Mouse (Mus musculus) midbrain, embryonic 11.5 days (tissue): Measurements from ENCODE around the gene Gm9844. TPM values are rescaled to one million over a fixed set of nuclear protein-coding genes. Genes with fewer than 3 reads are reported as not detected.

ENCODE experiments used
- ATAC-seq: fragments of 200-750 bp; cut with Nextera tagmentation; 2 replicates; pipeline ENCODE4 v1.8.0; 2017; ENCODE audit warnings: moderate TSS enrichment, moderate library complexity; ENCODE audit not compliant: low FRiP score
- DNase-seq: peaks from one replicate; pipeline ENCODE4 v3.0.0; 2015; ENCODE audit warnings: low spot score; ENCODE audit errors: missing footprints
- H3K27ac ChIP-seq: fragments of 300-500 bp; sonication (generic); 2 replicates; pipeline ENCODE4 v1.5.1; 2014; ENCODE audit warnings: low read depth, low read length
- H3K27me3 ChIP-seq: fragments of 300-500 bp; sonication (generic); 2 replicates; pipeline ENCODE4 v1.6.1; 2014; ENCODE audit warnings: mild to moderate bottlenecking, low read length, moderate library complexity, mixed read lengths; ENCODE audit not compliant: control insufficient read depth, insufficient read depth
- H3K36me3 ChIP-seq: fragments of 300-500 bp; sonication (generic); 2 replicates; pipeline ENCODE4 v1.6.1; 2014; ENCODE audit warnings: mild to moderate bottlenecking, low read length, moderate library complexity, mixed read lengths; ENCODE audit not compliant: control insufficient read depth, insufficient read depth
- H3K4me1 ChIP-seq: fragments of 300-500 bp; sonication (generic); 2 replicates; pipeline ENCODE4 v1.6.1; 2014; ENCODE audit warnings: low read length; ENCODE audit not compliant: control insufficient read depth, insufficient read depth
- H3K4me2 ChIP-seq: fragments of 300-500 bp; sonication (generic); 2 replicates; pipeline ENCODE4 v1.6.1; 2014; ENCODE audit warnings: mild to moderate bottlenecking, moderate library complexity
- H3K4me3 ChIP-seq: fragments of 300-500 bp; sonication (generic); 2 replicates; pipeline ENCODE4 v1.5.1; 2014; ENCODE audit warnings: low read depth, low read length
- H3K9ac ChIP-seq: fragments of 300-500 bp; sonication (generic); 2 replicates; pipeline ENCODE4 v1.6.1; 2014; ENCODE audit warnings: low read length
- H3K9me3 ChIP-seq: fragments of 300-500 bp; sonication (generic); 2 replicates; pipeline ENCODE4 v1.6.1; 2016; ENCODE audit warnings: low read length; ENCODE audit not compliant: control insufficient read depth
- WGBS: fragments of 180-500 bp; shearing (Covaris S2); extraction: QIAGEN DNeasy Blood & Tissue Kit; methylation state at CpG from one replicate; pipeline ENCODE4 v1.1.7; 2014; 5-methylcytosine and 5-hydroxymethylcytosine counted together
- polyA plus RNA-seq: library from polyadenylated mRNA; unstranded; fragments of >200 nt; fragmentation: Nextera tagmentation; extraction: Ambion mirVana; gene quantifications from 2 replicates; pipeline ENCODE4 v1.2.1, GENCODE M21; 2014

Gm9844 gene
- polyA plus RNA-seq, 1 experiment from 2014 or later: 20.6 TPM

DNA sequence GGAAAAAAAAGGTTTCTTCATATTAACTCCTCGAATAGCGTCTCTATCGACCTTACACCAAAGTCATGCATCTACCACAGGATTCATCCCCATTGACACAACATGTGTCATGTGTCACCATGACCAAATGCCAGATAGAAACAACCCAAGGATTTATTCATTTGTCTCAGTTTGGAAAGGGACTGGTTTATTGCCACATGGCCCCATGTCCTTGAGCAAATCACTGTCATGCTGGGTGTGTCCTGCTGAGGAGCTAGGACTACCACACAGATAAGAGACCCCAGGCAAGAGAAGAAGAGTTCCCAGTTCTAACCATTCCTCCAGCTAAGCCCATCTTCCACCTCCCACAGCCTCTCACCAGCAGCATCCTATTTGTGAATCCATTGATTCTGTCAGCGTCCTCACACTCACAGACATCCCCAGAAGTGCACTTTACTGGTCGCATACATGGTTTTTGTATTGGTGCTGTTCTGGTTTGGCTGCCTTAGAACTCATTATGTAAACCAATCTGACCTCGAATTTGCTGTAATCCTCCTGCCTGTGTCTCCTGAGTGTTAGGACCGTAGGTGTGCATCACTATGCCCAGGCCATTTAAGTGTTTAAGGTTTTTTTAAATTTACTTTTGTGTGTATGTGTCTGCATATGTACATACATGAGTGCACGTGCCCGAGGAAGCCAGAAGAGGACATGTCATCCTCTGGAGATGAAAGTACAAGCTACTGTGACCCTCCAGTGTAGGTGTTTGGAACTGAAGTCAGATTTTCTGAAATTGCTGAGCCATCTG, 20.6 kb downstream of the Gm9844 start:
- 91% methylated on average over 9 of the region's 9 CpGs for WGBS
- DNase-seq: peak; percentile 62
- Histone ChIP-seq H3K9me3 (no peaks in the 10 kb centered on the region), H3K27ac (no peak overlapping the region), H3K4me2 (no peak overlapping the region), H3K4me3 (no peak overlapping the region), H3K36me3 (peaks cover 7% of the 10 kb centered on the region), H3K4me1 (peaks cover 21% of the 10 kb centered on the region), H3K27me3 (no peaks in the 10 kb centered on the region), H3K9ac (no peak overlapping the region)
- no peak for ATAC-seq

DNA sequence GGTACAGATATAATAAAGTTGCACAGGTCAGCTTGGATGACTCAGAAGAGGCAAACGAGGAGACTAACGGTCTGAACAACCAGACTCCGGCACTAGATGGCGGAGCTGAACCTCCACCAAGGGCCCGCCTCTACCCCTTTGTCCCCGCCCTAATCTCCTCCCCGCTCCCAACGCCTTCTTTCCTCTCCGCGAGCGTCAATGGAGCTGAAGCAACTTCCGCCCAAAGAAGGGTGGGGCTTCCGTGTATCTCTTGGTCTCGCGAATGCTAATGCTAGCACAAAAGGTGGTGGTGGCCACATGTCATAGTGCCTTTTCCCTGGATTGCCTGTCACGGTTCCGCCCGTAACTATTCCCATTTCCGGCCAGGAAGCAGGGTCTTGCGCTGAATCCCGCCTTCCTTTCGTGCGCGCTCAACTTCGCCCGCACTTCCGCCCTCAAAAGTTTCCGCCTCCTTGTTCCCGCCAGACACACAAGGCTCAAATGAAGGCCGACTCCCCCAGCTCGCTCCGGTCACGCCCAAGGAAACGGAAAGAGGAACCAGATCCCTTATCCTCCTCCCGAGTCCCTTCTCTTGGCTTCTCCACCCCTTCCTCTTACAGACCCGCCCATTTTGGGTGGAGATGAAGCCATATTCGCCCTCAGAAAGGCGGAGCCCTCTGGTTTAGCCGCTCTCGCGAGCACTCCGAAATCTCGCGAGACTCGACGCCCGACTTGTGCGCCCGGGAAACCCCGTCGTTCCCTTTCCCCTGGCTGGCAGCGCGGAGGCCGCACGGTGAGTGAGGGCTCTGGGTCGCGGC, 22.1 kb downstream of the Gm9844 start, which contains the start of gene Rps19:
Gene Rps19, plus strand, starts transcription at position 476 of the 797 bp plus-strand sequence.
- no peaks in the 10 kb centered on the region for H3K27me3 ChIP-seq
- ATAC-seq (peak; percentile 93), DNase-seq (peak; percentile 100)
- H3K9ac ChIP-seq: peak within 1 kb of the TSS; percentile 100
- WGBS: under 1% methylated on average over 56 of the region's 57 CpGs
- peaks cover 21% of the 10 kb centered on the region for H3K4me1 ChIP-seq
- H3K36me3 ChIP-seq: peaks cover 16% of the 10 kb centered on the region
- no peaks in the 10 kb centered on the region for H3K9me3 ChIP-seq
- peak within 1 kb of the TSS; percentile 80 for H3K4me2 ChIP-seq
- H3K4me3 ChIP-seq: peak within 1 kb of the TSS; percentile 100
- peak within 1 kb of the TSS; percentile 80 for H3K27ac ChIP-seq

DNA sequence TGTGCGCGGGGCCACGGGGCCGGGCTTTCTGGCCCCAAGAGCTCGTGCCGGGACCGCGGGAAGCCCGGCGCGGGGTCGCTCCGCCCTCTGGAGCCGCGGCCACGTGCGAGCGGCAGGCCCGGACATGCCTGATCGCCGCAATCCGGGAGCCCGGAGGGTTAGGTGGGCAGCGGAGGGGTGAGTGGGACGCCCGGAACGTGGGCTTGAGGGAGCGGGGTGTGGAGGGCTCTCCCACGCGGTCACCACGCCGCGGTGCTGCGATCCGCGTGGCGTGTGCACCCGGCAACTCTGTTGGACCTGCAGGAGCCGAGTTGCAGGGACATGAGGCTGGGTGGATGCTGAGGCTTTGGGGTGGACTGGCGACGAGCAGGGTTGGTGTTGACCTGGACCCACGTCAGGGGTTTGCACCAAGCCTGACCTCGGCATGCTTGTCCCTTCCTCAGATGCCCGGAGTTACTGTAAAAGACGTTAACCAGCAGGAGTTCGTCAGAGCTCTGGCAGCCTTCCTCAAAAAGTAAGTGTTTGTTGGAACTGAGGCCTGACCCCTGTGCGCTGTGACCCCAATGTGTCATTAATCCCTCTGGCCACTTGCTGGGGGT, 22.8 kb downstream of the Gm9844 start:
- peak overlapping the region; percentile 100 for H3K9ac ChIP-seq
- H3K27me3 ChIP-seq: no peaks in the 10 kb centered on the region
- ATAC-seq: no peak; the same call in 1 of the 2 replicates
- no peak for DNase-seq
- peak overlapping the region; percentile 80 for H3K27ac ChIP-seq
- H3K36me3 ChIP-seq: peaks cover 20% of the 10 kb centered on the region
- peaks cover 21% of the 10 kb centered on the region for H3K4me1 ChIP-seq
- peak overlapping the region; percentile 80 for H3K4me2 ChIP-seq
- H3K9me3 ChIP-seq: no peaks in the 10 kb centered on the region
- under 1% methylated on average over 47 of the region's 47 CpGs for WGBS
- H3K4me3 ChIP-seq: peak overlapping the region; percentile 100

DNA sequence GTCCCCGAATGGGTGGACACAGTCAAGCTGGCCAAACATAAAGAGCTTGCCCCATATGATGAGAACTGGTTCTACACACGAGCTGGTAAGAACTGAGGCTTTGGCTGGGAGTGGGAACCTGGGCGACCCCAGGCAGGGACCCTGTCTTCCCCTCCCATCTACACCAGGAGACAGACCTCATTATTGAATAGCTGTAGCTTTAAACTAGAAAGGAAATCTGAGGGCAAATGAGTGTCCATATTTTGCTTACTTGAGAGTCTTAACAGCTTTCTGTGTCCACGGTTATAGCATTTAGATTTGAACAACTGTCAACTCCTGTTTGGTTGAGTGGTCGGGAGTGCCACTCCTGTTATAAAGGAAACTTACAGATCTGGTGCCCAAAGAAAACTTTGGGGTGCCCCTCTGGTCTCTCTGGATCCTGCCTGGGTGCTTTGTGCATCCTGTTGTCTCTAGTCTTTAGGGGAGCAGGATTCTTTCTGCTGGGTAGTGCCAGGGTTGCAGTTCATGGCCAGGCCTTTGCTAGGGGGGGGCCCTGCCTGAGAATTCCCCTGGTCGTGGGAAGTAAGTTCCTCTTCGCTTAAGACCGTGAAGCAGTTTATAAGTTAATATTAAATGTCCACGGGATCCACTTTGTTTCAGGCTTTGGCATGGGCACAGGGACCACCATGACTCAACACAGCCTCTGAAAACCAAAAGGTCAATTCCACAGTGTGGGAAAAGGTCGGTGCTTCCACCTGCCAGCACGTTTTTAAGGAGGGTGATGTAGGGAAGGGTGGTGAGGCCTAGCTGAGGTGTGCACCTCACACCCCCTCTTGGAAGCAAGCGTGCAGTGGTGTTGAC, 23.7 kb downstream of the Gm9844 start:
- WGBS: 42% methylated on average over 12 of the region's 12 CpGs
- DNase-seq (peak; percentile 61), ATAC-seq (no peak)
- H3K4me3 ChIP-seq: peak overlapping the region; percentile 100
- no peaks in the 10 kb centered on the region for H3K27me3 ChIP-seq
- H3K4me2 ChIP-seq: peak overlapping the region; percentile 80
- H3K4me1 ChIP-seq: peaks cover 21% of the 10 kb centered on the region
- 0 out of 2 replicates have a peak overlapping the region, but pooled peaks have one; percentile 14 for H3K27ac ChIP-seq
- peak overlapping the region; percentile 100 for H3K9ac ChIP-seq
- H3K9me3 ChIP-seq: no peaks in the 10 kb centered on the region
- H3K36me3 ChIP-seq: peaks cover 20% of the 10 kb centered on the region

DNA sequence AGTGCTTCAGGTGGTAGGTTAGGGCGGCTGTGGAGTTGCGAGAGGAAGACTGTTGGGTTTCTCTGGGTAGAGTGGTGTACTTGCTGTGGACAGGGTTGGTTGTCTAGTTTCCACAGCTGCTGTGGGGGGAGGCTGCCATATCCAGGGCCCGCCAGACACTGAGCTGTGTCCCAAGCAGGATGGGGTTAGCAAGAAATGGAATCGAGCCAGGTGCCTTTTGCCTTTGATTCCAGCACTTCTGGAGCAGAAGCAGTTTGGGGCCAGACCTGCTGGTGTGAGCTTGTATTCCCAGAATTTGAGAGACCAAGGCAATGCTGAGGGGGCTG, 24.3 kb downstream of the Gm9844 start:
- 68% methylated on average over 4 of the region's 4 CpGs for WGBS
- H3K36me3 ChIP-seq: peaks cover 23% of the 10 kb centered on the region
- H3K4me3 ChIP-seq: peak overlapping the region; percentile 100
- ATAC-seq (no peak), DNase-seq (peak; percentile 62)
- peaks cover 21% of the 10 kb centered on the region for H3K4me1 ChIP-seq
- no peaks in the 10 kb centered on the region for H3K9me3 ChIP-seq
- H3K27ac ChIP-seq: no peak overlapping the region
- H3K27me3 ChIP-seq: no peaks in the 10 kb centered on the region
- H3K9ac ChIP-seq: peak overlapping the region; percentile 100
- H3K4me2 ChIP-seq: peak overlapping the region; percentile 80

DNA sequence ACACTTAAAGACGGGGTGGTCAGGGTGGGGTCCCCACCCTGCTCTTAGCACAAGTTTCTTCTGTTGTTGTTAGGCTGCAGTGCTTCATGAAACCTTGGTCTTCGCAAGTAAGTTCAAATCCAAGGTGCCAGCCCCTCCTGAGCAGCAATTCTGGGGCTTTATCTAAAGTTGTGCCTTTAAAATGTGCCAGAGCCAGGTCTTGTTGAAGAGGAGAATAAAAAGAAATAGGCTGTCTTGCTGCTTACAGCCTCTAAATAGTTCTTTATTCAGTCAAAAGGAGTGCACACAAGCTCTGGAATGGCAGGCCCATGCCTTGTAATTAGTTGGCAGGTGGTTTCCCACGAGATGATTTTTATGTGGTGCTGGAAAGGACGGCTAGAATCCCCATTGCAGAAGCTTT, 25.1 kb downstream of the Gm9844 start:
- Histone ChIP-seq H3K4me2 (no peak overlapping the region; the same call in 1 of the 2 replicates), H3K4me3 (no peak overlapping the region), H3K36me3 (peaks cover 23% of the 10 kb centered on the region)

DNA sequence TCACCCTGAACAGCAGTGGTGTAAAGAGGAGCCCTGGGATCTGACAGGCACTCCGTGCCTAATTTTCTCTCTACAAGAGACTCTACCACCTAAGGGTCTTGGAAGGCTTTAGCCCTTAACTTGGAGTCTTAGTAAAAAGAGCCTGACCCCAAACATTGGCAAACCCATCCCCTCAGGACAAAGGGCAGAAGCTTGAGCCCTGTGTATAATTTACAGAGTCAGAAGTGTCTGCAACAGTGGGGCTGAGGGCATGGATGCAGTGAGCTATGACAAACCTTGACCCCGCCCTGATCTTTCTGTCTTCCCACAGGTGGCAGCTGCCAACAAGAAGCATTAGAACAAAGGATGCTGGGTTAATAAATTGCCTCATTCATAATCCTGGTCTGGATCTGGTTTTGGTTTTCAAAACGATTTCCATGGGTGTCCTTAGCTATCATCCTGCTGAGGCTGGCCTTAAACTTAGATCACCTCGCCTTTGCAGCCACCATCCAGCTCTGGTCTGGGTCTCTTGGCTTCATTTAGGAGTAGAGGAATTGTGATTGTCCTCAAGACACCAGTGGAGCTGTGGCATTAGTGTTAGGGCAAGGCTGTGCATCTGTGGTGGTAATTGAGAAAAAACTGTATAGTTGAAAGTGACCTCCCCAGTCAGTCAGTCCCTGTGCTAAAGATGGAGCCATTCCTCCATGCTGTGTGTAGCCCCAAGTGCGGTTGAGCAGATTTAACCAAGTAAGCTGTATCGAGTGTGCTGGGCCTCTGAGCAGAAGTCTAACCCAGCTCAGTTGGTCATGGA, 27.6 kb downstream of the Gm9844 start:
- Histone ChIP-seq H3K4me2 (no peak overlapping the region), H3K9me3 (no peaks in the 10 kb centered on the region), H3K9ac (no peak overlapping the region), H3K4me3 (no peak overlapping the region), H3K4me1 (peaks cover 21% of the 10 kb centered on the region), H3K27me3 (no peaks in the 10 kb centered on the region), H3K36me3 (peaks cover 23% of the 10 kb centered on the region), H3K27ac (no peak overlapping the region; the same call in 1 of the 2 replicates)
- DNase-seq: peak; percentile 82
- 85% methylated on average over 6 of the region's 6 CpGs for WGBS
- ATAC-seq: peak; percentile 17; the same call in 1 of the 2 replicates

More for the DNA sequence above, 25.1 kb downstream of the Gm9844 start:
- no peaks in the 10 kb centered on the region for H3K27me3 ChIP-seq
- ATAC-seq (no peak), DNase-seq (peak; percentile 81)
- no peak overlapping the region for H3K27ac ChIP-seq
- H3K9ac ChIP-seq: peak overlapping the region; percentile 10; the same call in 1 of the 2 replicates
- H3K9me3 ChIP-seq: no peaks in the 10 kb centered on the region
- WGBS: 78% methylated on average over 4 of the region's 4 CpGs
- peaks cover 21% of the 10 kb centered on the region for H3K4me1 ChIP-seq
